Comparison of ENCODE assay signal across 8 mouse cellular contexts in genomic region chr7:17056081-17056581, GRCm38 (mm10). TPM values are rescaled to one million over a fixed set of nuclear protein-coding genes. Genes with fewer than 3 reads are reported as not detected.
DNase-seq lines count a peak whose midpoint lies in the region; ATAC-seq and TF ChIP-seq lines count a peak whose summit lies in the region.

No protein-coding gene starts in this region.

- peaks cover 1% of the 10 kb centered on the region for H3K4me1 ChIP-seq in ES-Bruce4 (ENCODE audit: control insufficient read depth, insufficient read depth, low read length)
- peaks cover 25% of the 10 kb centered on the region; the same call in 1 of the 2 replicates for H3K4me1 ChIP-seq in forebrain, embryonic 11.5 days (replicated peaks; ENCODE audit: control insufficient read depth, insufficient read depth, low read length)
- H3K4me1 ChIP-seq in heart, embryonic 14.5 days (ENCODE audit: control insufficient read depth in 2 of 2, insufficient read depth in 2 of 2, low read length in 2 of 2), result peaks cover 33 to 52% of the 10 kb centered on the region in 2 experiments
- H3K4me1 ChIP-seq in liver, embryonic 13.5 days (replicated peaks), result peaks cover 76% of the 10 kb centered on the region
- peaks cover 53% of the 10 kb centered on the region for H3K4me1 ChIP-seq in neural tube, embryonic 13.5 days (replicated peaks)

- H3K9ac ChIP-seq in ES-Bruce4 (ENCODE audit: low read depth, poor library complexity, severe bottlenecking), result peak overlapping the region; percentile 65
- peak overlapping the region; percentile 48 for H3K9ac ChIP-seq in forebrain, embryonic 11.5 days (ENCODE audit: low read length)
- peak overlapping the region; percentile 82 for H3K9ac ChIP-seq in heart, embryonic 14.5 days (ENCODE audit: low read length)
- H3K9ac ChIP-seq in liver, embryonic 13.5 days, result peak overlapping the region; percentile 89
- peak overlapping the region; percentile 66 for H3K9ac ChIP-seq in neural tube, embryonic 13.5 days

- 0 out of 2 replicates have a peak, but pooled peaks have one; percentile 33 for TF ChIP-seq EP300 in ES-Bruce4 (IDR thresholded peaks at IDR 0.05; ENCODE audit: insufficient read depth, low read depth, low read length)

- peak; percentile 86 for TF ChIP-seq POLR2A in ES-Bruce4 (IDR thresholded peaks at IDR 0.05; ENCODE audit: insufficient read depth, low read length)

- peak; percentile 92 for DNase-seq in c-Kit-positive CD71-positive TER-119-positive erythroid progenitor cells, embryonic 14.5 days (ENCODE audit: low spot score)
- DNase-seq in forebrain, embryonic 11.5 days (ENCODE audit: low spot score), result peak; percentile 89
- peak; percentile 95 for DNase-seq in kidney, postnatal 10 days
- peak; percentile 96 for DNase-seq in liver, embryonic 13.5 days
- DNase-seq in testis, postnatal 10 days (ENCODE audit: low spot score), result peak; percentile 89

- WGBS in forebrain, embryonic 11.5 days, result under 1% methylated on average over 42 of the region's 42 CpGs
- WGBS in heart, embryonic 14.5 days, result under 1% methylated on average over 42 of the region's 42 CpGs
- WGBS in liver, embryonic 13.5 days (ENCODE audit: insufficient replicate concordance), result under 1% methylated on average over 42 of the region's 42 CpGs
- under 1% methylated on average over 42 of the region's 42 CpGs for WGBS in neural tube, embryonic 13.5 days

- no peaks in the 10 kb centered on the region for H3K9me3 ChIP-seq in ES-Bruce4 (replicated peaks; ENCODE audit: control insufficient read depth, insufficient read depth, low read length, poor library complexity, severe bottlenecking)
- no peaks in the 10 kb centered on the region for H3K9me3 ChIP-seq in forebrain, embryonic 11.5 days (ENCODE audit: control insufficient read depth, low read length)
- H3K9me3 ChIP-seq in heart, embryonic 14.5 days (ENCODE audit: control insufficient read depth, low read length), result peaks cover 5% of the 10 kb centered on the region; the same call in 1 of the 2 replicates
- H3K9me3 ChIP-seq in liver, embryonic 13.5 days (replicated peaks), result peaks cover 4% of the 10 kb centered on the region; the same call in 1 of the 2 replicates
- no peaks in the 10 kb centered on the region for H3K9me3 ChIP-seq in neural tube, embryonic 13.5 days

- no peak for TF ChIP-seq CTCF in ES-Bruce4 (IDR thresholded peaks at IDR 0.05; ENCODE audit: low read depth, low read length)

- H3K4me2 ChIP-seq in forebrain, embryonic 11.5 days (ENCODE audit: low read depth, low read length, severe bottlenecking), result peak overlapping the region; percentile 82
- peak overlapping the region; percentile 92 for H3K4me2 ChIP-seq in heart, embryonic 14.5 days (ENCODE audit: low read length)
- H3K4me2 ChIP-seq in liver, embryonic 13.5 days, result peak overlapping the region; percentile 96
- peak overlapping the region; percentile 63 for H3K4me2 ChIP-seq in neural tube, embryonic 13.5 days

- H3K27ac ChIP-seq in ES-Bruce4 (ENCODE audit: insufficient read depth, low read length), result peak overlapping the region; percentile 31
- peak overlapping the region; percentile 62 for H3K27ac ChIP-seq in forebrain, embryonic 11.5 days (ENCODE audit: low read depth, low read length)
- H3K27ac ChIP-seq in heart, embryonic 14.5 days (replicated peaks in 1 of 2; ENCODE audit: control insufficient read depth in 1 of 2, insufficient read depth in 1 of 2, low read depth in 2 of 2, low read length in 2 of 2), result peak overlapping the region; percentile 96 to 99
- H3K27ac ChIP-seq in liver, embryonic 13.5 days, result peak overlapping the region; percentile 100
- peak overlapping the region; percentile 69 for H3K27ac ChIP-seq in neural tube, embryonic 13.5 days (replicated peaks)

- H3K4me3 ChIP-seq in ES-Bruce4 (ENCODE audit: low read depth, low read length), result peak overlapping the region; percentile 83
- H3K4me3 ChIP-seq in forebrain, embryonic 11.5 days (ENCODE audit: low read depth, low read length), result peak overlapping the region; percentile 42
- peak overlapping the region; percentile 47 to 55 for H3K4me3 ChIP-seq in heart, embryonic 14.5 days (ENCODE audit: control insufficient read depth in 1 of 2, insufficient read depth in 1 of 2, low read depth in 1 of 2, low read length in 2 of 2)
- peak overlapping the region; percentile 73 for H3K4me3 ChIP-seq in liver, embryonic 13.5 days (replicated peaks)
- peak overlapping the region; percentile 41 for H3K4me3 ChIP-seq in neural tube, embryonic 13.5 days

- no peaks in the 10 kb centered on the region for H3K36me3 ChIP-seq in ES-Bruce4 (ENCODE audit: control insufficient read depth, insufficient read depth, low read length, poor library complexity, severe bottlenecking)
- no peaks in the 10 kb centered on the region for H3K36me3 ChIP-seq in forebrain, embryonic 11.5 days (ENCODE audit: control insufficient read depth, insufficient read depth, low read length)
- peaks cover 41% of the 10 kb centered on the region for H3K36me3 ChIP-seq in heart, embryonic 14.5 days (ENCODE audit: control insufficient read depth, insufficient read depth, low read length)
- H3K36me3 ChIP-seq in liver, embryonic 13.5 days, result peaks cover 23% of the 10 kb centered on the region
- H3K36me3 ChIP-seq in neural tube, embryonic 13.5 days, result peaks cover 5% of the 10 kb centered on the region; the same call in 1 of the 2 replicates

- ATAC-seq in forebrain, embryonic 11.5 days (replicated peaks; ENCODE audit: low FRiP score), result peak; percentile 82
- peak; percentile 66 for ATAC-seq in heart, embryonic 14.5 days (ENCODE audit: insufficient number of reproducible peaks, insufficient read depth, low FRiP score, low read depth)
- ATAC-seq in liver, embryonic 13.5 days (ENCODE audit: low read depth), result peak; percentile 83
- ATAC-seq in neural tube, embryonic 13.5 days (ENCODE audit: low read depth), result peak; percentile 79

- H3K27me3 ChIP-seq in ES-Bruce4 (ENCODE audit: control insufficient read depth, insufficient read depth, low read length, poor library complexity, severe bottlenecking), result no peaks in the 10 kb centered on the region
- no peaks in the 10 kb centered on the region for H3K27me3 ChIP-seq in forebrain, embryonic 11.5 days (ENCODE audit: control insufficient read depth, insufficient read depth, low read length)
- no peaks in the 10 kb centered on the region for H3K27me3 ChIP-seq in heart, embryonic 14.5 days (ENCODE audit: control insufficient read depth, insufficient read depth, low read length)
- H3K27me3 ChIP-seq in liver, embryonic 13.5 days, result peaks cover 1% of the 10 kb centered on the region; the same call in 1 of the 2 replicates
- H3K27me3 ChIP-seq in neural tube, embryonic 13.5 days, result peaks cover 1% of the 10 kb centered on the region; the same call in 1 of the 2 replicates

RNA-seq across cellular contexts. Expression of gene Hif3a, which starts 6.1 kb away (rescaled TPM):
- 11.9 and 14.0 TPM in 2 replicates for polyA plus RNA-seq in ES-Bruce4 (2011; ENCODE audit: insufficient read depth, insufficient read length, low read depth, missing spikeins)
- polyA plus RNA-seq in forebrain, embryonic 11.5 days (2014; fragmentation: Nextera tagmentation; extraction: Ambion mirVana), result 8.6 and 10.4 TPM in 2 replicates
- 43.7 and 51.6 TPM in 2 replicates for polyA plus RNA-seq in heart, embryonic 14.5 days (2014; fragmentation: Nextera tagmentation; extraction: Ambion mirVana)
- polyA plus RNA-seq in liver, embryonic 13.5 days (2015; fragmentation: Nextera tagmentation; extraction: Ambion mirVana), result 12.6 and 14.8 TPM in 2 replicates
- polyA plus RNA-seq in neural tube, embryonic 13.5 days (2015; fragmentation: Nextera tagmentation; extraction: Ambion mirVana), result 4.3 and 5.2 TPM in 2 replicates

RNA-seq across cellular contexts. Expression of gene Psg16, which starts 17.7 kb away (rescaled TPM):
- polyA plus RNA-seq in ES-Bruce4 (2011; ENCODE audit: insufficient read depth, insufficient read length, low read depth, missing spikeins), result 0.29 and 3.3 TPM in 2 replicates
- 0.39 TPM in 1 of 2 replicates, not detected in the other for polyA plus RNA-seq in forebrain, embryonic 11.5 days (2014; fragmentation: Nextera tagmentation; extraction: Ambion mirVana)
- 0.16 and 0.23 TPM in 2 replicates for polyA plus RNA-seq in heart, embryonic 14.5 days (2014; fragmentation: Nextera tagmentation; extraction: Ambion mirVana)
- 0.08 and 0.09 TPM in 2 replicates for polyA plus RNA-seq in liver, embryonic 13.5 days (2015; fragmentation: Nextera tagmentation; extraction: Ambion mirVana)
- polyA plus RNA-seq in neural tube, embryonic 13.5 days (2015; fragmentation: Nextera tagmentation; extraction: Ambion mirVana), result 1.2 and 1.6 TPM in 2 replicates

RNA-seq across cellular contexts. Expression of gene Ppp5c, which starts 28.4 kb away (rescaled TPM):
- polyA plus RNA-seq in ES-Bruce4 (2011; ENCODE audit: insufficient read depth, insufficient read length, low read depth, missing spikeins), result 106 and 107 TPM in 2 replicates
- polyA plus RNA-seq in forebrain, embryonic 11.5 days (2014; fragmentation: Nextera tagmentation; extraction: Ambion mirVana), result 123 and 132 TPM in 2 replicates
- polyA plus RNA-seq in heart, embryonic 14.5 days (2014; fragmentation: Nextera tagmentation; extraction: Ambion mirVana), result 88.4 and 89.1 TPM in 2 replicates
- 54.0 and 61.1 TPM in 2 replicates for polyA plus RNA-seq in liver, embryonic 13.5 days (2015; fragmentation: Nextera tagmentation; extraction: Ambion mirVana)
- polyA plus RNA-seq in neural tube, embryonic 13.5 days (2015; fragmentation: Nextera tagmentation; extraction: Ambion mirVana), result 116 and 127 TPM in 2 replicates

Comparison
In these comparisons a context has a peak if more than half of its experiments do, and no peak if none do; other contexts are left out.
1. Peak in every context shown above with its lines: DNase-seq, ATAC-seq, H3K4me3 ChIP-seq and H3K27ac ChIP-seq.
2. H3K27ac ChIP-seq: peak in every context shown above with its lines; median percentile 100 in liver, embryonic 13.5 days; 98 in heart, embryonic 14.5 days; 69 in neural tube, embryonic 13.5 days; 62 in forebrain, embryonic 11.5 days; 31 in ES-Bruce4.